Mouse (Mus musculus): ENCODE measurements at regions not wholly inside any gene's neighbourhood (a gene's known extent, or its start where the extent isn't known, plus 50 kb on each side); places are given as distances from the start of the nearest gene placed in this dataset.

GRCm38 (mm10) chr8:109413386-109413785 is 80.4 kb upstream of the Pmfbp1 start:
- DNase-seq (ENCODE audit: low spot score): no peak

- no peak for DNase-seq (ENCODE audit: low spot score)
Measured at GRCm38 (mm10) chr8:109415315-109415714, 78.5 kb upstream of the Pmfbp1 start.

- DNase-seq (ENCODE audit: low spot score): no peak
Measured at GRCm38 (mm10) chr8:109415906-109416305, 77.9 kb upstream of the Pmfbp1 start.

GRCm38 (mm10) chr8:109416327-109417100 is 77.3 kb upstream of the Pmfbp1 start:
- no peak for DNase-seq (ENCODE audit: low spot score)

GRCm38 (mm10) chr8:109417222-109417621 is 76.6 kb upstream of the Pmfbp1 start:
- DNase-seq (ENCODE audit: low spot score): no peak

GRCm38 (mm10) chr8:109417971-109418370 is 75.9 kb upstream of the Pmfbp1 start:
- DNase-seq (ENCODE audit: low spot score): no peak

GRCm38 (mm10) chr8:109419029-109419596 is 74.7 kb upstream of the Pmfbp1 start:
- DNase-seq (ENCODE audit: low spot score): no peak

GRCm38 (mm10) chr8:109424004-109424403 is 69.8 kb upstream of the Pmfbp1 start:
- no peak for DNase-seq (ENCODE audit: low spot score)

- no peak for DNase-seq (ENCODE audit: low spot score)
Measured at GRCm38 (mm10) chr8:109428551-109428950, 65.3 kb upstream of the Pmfbp1 start.

- no peak for DNase-seq (ENCODE audit: low spot score)
Measured at GRCm38 (mm10) chr8:109434538-109434937, 59.3 kb upstream of the Pmfbp1 start.

GRCm38 (mm10) chr8:109436056-109436455 is 57.8 kb upstream of the Pmfbp1 start:
- DNase-seq (ENCODE audit: low spot score): no peak

GRCm38 (mm10) chr8:109436830-109437567 is 56.8 kb upstream of the Pmfbp1 start:
- no peak for DNase-seq (ENCODE audit: low spot score)

GRCm38 (mm10) chr8:109438531-109438930 is 55.3 kb upstream of the Pmfbp1 start:
- DNase-seq (ENCODE audit: low spot score): no peak
